Mouse (Mus musculus): ENCODE measurements at regions not wholly inside any gene's neighbourhood (a gene's known extent, or its start where the extent isn't known, plus 50 kb on each side); places are given as distances from the start of the nearest gene placed in this dataset.

DNA sequence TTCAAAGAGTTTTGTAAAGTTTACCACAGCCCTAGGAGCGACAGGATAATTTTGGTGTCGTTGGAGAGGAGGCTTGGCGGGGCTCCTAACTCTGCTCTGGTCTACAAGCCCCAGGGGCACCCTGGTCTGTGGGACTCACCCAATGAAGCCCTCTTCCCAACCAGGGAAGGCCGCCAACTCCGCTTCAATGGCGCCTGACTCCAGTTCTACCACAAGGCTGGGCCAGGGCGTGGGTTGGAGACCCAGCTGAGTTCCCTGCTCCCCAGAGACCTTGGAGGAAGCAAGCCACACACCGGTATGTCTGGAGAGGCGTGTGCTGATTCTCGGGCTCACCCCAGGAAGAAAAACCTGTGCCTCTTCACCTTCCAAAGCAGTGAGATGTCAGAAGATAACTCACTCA is 128.9 kb downstream of the Gadd45g start:
- TF ChIP-seq CTCF (IDR thresholded peaks at IDR 0.05; ENCODE audit: extremely low read depth, insufficient read depth, insufficient read length, insufficient replicate concordance): no peak
- no peak for TF ChIP-seq POLR2A (IDR thresholded peaks at IDR 0.05; ENCODE audit: low read depth, low read length)

Measured in spleen, adult 2 months (tissue).